Mouse (Mus musculus) spleen, postnatal 4 days (tissue): ENCODE measurements at regions not wholly inside any gene's neighbourhood (a gene's known extent, or its start where the extent isn't known, plus 50 kb on each side); places are given as distances from the start of the nearest gene placed in this dataset.

Experiments used
- DNase-seq, 2 experiments: peaks; one replicate each; pipeline ENCODE4 v3.0.0; 2022; ENCODE audit warnings: low spot score in 2 of 2

DNA sequence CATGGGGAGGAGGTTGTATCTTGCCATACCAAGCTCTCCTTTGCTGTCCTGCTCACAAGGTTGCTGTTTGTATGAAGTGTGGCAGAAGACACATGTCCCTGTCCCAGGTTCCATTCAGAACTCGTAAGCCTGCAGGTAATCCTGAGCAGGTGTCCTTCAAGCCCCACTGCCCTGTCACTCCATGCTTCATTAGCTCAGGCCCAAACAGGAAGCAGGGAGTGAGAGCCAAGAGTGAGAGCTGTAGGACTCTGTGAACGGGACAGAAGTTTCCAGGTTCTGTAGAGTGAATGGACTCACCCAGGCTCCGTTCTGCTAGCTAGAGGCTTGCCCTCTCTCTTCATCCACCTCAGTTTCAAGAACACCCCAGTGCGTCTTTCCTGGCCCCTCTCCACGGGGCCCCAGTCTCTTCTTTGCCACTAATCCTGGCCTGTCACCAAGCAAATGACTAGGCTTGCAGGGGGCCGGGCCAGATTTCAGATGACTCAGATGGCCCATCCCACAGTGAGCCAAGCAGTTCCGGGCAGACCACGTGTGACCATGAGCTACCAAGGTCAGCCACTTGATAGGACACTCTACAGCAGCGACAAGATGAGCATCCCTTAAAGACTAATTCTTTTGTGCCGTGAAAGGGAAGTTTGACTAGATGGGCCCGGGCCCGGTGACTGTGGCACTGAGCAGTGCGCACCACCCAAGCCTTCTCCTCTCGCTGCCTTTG, 54.4 kb upstream of the Ubr2 start:
- DNase-seq = no peak

DNA sequence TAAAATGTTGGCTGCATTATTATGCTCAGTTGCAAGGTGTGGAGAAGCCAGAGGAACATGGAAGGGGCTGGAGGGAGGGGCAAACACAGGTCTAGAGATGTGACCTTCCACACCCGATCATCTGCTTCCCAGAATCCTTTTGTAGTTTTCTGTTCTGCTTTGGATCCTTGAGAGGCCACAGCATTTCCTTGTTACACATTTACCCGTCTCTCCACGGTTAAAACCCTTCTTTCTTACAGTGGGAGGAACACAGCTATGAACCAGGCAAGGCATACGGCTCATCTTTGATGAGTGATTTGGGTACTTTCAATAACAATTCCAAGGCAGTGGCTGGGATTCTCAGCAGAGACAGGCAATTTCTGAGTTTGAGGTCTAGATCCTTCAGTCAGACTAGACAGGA, 53.6 kb upstream of the Ubr2 start:
- no peak for DNase-seq

DNA sequence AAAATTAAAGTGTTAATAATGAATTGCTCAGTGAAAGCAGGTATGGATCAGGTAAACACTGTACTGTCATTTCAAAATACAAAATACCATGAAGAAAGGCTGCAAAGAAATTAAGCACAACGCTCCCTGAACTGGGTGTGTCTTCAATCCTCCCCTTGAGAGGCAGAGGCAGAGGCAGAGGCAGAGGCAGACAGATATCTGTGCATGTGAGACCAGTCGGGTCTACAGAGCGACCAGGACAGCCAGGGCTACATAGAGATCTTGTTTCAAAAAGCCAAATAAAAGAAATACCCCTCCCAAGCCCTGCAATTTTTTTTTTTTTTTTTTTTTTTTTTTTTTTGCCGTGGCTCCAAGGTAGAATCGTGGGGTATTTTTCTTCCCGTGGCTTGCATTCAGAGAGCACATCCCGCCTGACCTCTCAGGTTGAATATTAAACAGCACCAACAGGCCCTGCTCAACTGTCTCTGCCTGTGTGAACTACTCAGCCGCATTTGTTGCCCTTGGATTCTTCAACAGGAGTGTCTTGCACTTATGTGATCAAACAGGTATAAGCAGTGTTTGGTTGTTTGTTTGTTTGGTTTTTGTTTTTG, 50.8 kb upstream of the Ubr2 start:
- DNase-seq = no peak
